Mouse (Mus musculus): ENCODE data around the gene Ppp6r1.

Ppp6r1 gene

GRCm38 (mm10) chr7:4658912-4659551 lies at the start of gene Ppp6r1:
Gene Ppp6r1 (minus strand): TSS chr7:4659019.
- DNase-seq (ENCODE audit: low read depth, low spot score), result peak; percentile 98

GRCm38 (mm10) chr7:4705098-4705497 lies 46.3 kb upstream of the Ppp6r1 start:
- DNase-seq (ENCODE audit: low read depth, low spot score), result no peak

GRCm38 (mm10) chr7:4703195-4703594 lies 44.4 kb upstream of the Ppp6r1 start:
- DNase-seq (ENCODE audit: low read depth, low spot score), result no peak

- no peak for DNase-seq (ENCODE audit: low read depth, low spot score)
Observed at GRCm38 (mm10) chr7:4702334-4702733, 43.5 kb upstream of the Ppp6r1 start.

- DNase-seq (ENCODE audit: low read depth, low spot score), result no peak
Observed at GRCm38 (mm10) chr7:4693004-4693403, 34.2 kb upstream of the Ppp6r1 start.

GRCm38 (mm10) chr7:4690951-4691653 lies 32.3 kb upstream of the Ppp6r1 start:
- no peak for DNase-seq (ENCODE audit: low read depth, low spot score)

- DNase-seq (ENCODE audit: low read depth, low spot score), result peak; percentile 87
Observed at GRCm38 (mm10) chr7:4690387-4690786, 31.6 kb upstream of the Ppp6r1 start, which contains the start of gene Brsk1. Gene Brsk1 (plus strand): TSS chr7:4690604.

GRCm38 (mm10) chr7:4684632-4685417 lies 26.0 kb upstream of the Ppp6r1 start, which contains the start of gene Hspbp1:
Gene Hspbp1 (minus strand): TSS chr7:4685068.
- peak; percentile 98 for DNase-seq (ENCODE audit: low read depth, low spot score)

GRCm38 (mm10) chr7:4684203-4684602 lies 25.4 kb upstream of the Ppp6r1 start:
- no peak for DNase-seq (ENCODE audit: low read depth, low spot score)

- DNase-seq (ENCODE audit: low read depth, low spot score), result no peak
Observed at GRCm38 (mm10) chr7:4683307-4683706, 24.5 kb upstream of the Ppp6r1 start.

GRCm38 (mm10) chr7:4675200-4675599 lies 16.4 kb upstream of the Ppp6r1 start:
- no peak for DNase-seq (ENCODE audit: low read depth, low spot score)

GRCm38 (mm10) chr7:4674114-4674731 lies 15.4 kb upstream of the Ppp6r1 start:
- no peak for DNase-seq (ENCODE audit: low read depth, low spot score)

GRCm38 (mm10) chr7:4671956-4672355 lies 13.1 kb upstream of the Ppp6r1 start:
- DNase-seq (ENCODE audit: low read depth, low spot score), result peak; percentile 34

- DNase-seq (ENCODE audit: low read depth, low spot score), result no peak
Observed at GRCm38 (mm10) chr7:4670655-4671255, 11.9 kb upstream of the Ppp6r1 start.

- DNase-seq (ENCODE audit: low read depth, low spot score), result no peak
Observed at GRCm38 (mm10) chr7:4669156-4669555, 10.3 kb upstream of the Ppp6r1 start.

GRCm38 (mm10) chr7:4668506-4668905 lies 9.7 kb upstream of the Ppp6r1 start:
- no peak for DNase-seq (ENCODE audit: low read depth, low spot score)

GRCm38 (mm10) chr7:4666871-4667270 lies 8.1 kb upstream of the Ppp6r1 start:
- no peak for DNase-seq (ENCODE audit: low read depth, low spot score)

- DNase-seq (ENCODE audit: low read depth, low spot score), result no peak
Observed at GRCm38 (mm10) chr7:4663742-4664141, 4.9 kb upstream of the Ppp6r1 start.

GRCm38 (mm10) chr7:4663179-4663578 lies 4.4 kb upstream of the Ppp6r1 start:
- no peak for DNase-seq (ENCODE audit: low read depth, low spot score)

- DNase-seq (ENCODE audit: low read depth, low spot score), result no peak
Observed at GRCm38 (mm10) chr7:4659911-4660443, 1.2 kb upstream of the Ppp6r1 start.
